Mouse (Mus musculus) stomach, postnatal 0 days (tissue): ENCODE data around the gene Cgnl1. TPM values are rescaled to one million over a fixed set of nuclear protein-coding genes. Genes with fewer than 3 reads are reported as not detected.
A peak's percentile ranks its signal among the peaks of the same experiment; 100 is the strongest.

ENCODE experiments used
- ATAC-seq: fragments of 200-750 bp; cut with Nextera tagmentation; 2 replicates; pipeline ENCODE4 v1.8.0; 2017; ENCODE audit not compliant: low FRiP score, low TSS enrichment
- DNase-seq: peaks from one replicate; pipeline ENCODE4 v3.0.0-alpha.2; 2016; ENCODE audit warnings: low spot score
- H3K27ac ChIP-seq: fragments of 300-500 bp; sonication (generic); replicated peaks from 2 replicates; pipeline ENCODE4 v1.5.1; 2014; ENCODE audit warnings: mild to moderate bottlenecking, control low read depth
- H3K27me3 ChIP-seq: fragments of 300-500 bp; sonication (generic); 2 replicates; pipeline ENCODE4 v1.6.1; 2014; ENCODE audit warnings: low read length; ENCODE audit not compliant: control insufficient read depth, insufficient read depth
- H3K36me3 ChIP-seq: fragments of 300-500 bp; sonication (generic); 2 replicates; pipeline ENCODE4 v1.6.1; 2014; ENCODE audit warnings: low read length, mixed read lengths; ENCODE audit not compliant: control insufficient read depth, insufficient read depth
- H3K4me1 ChIP-seq: fragments of 300-500 bp; sonication (generic); replicated peaks from 2 replicates; pipeline ENCODE4 v1.6.1; 2014; ENCODE audit warnings: antibody characterized with exemption; ENCODE audit not compliant: control insufficient read depth, insufficient read depth
- H3K4me2 ChIP-seq: fragments of 300-500 bp; sonication (generic); replicated peaks from 2 replicates; pipeline ENCODE4 v1.6.1; 2014; ENCODE audit warnings: low read depth, mild to moderate bottlenecking, control low read depth, moderate library complexity
- H3K4me3 ChIP-seq: fragments of 300-500 bp; sonication (generic); 2 replicates; pipeline ENCODE4 v1.5.1; 2014; ENCODE audit warnings: low read depth, low read length, control low read depth
- H3K9ac ChIP-seq: fragments of 300-500 bp; sonication (generic); 2 replicates; pipeline ENCODE4 v1.6.1; 2014; ENCODE audit warnings: mild to moderate bottlenecking, low read length, control low read depth, mixed read lengths
- H3K9me3 ChIP-seq: fragments of 300-500 bp; sonication (generic); 2 replicates; pipeline ENCODE4 v1.6.1; 2016; ENCODE audit warnings: low read length; ENCODE audit not compliant: control insufficient read depth
- CTCF ChIP-seq: IDR thresholded peaks from 2 replicates; pipeline ENCODE4 v1.5.1; 2016; ENCODE audit warnings: antibody characterized with exemption, low read depth, mild to moderate bottlenecking, moderate library complexity
- EP300 ChIP-seq: optimal IDR thresholded peaks from 2 replicates; pipeline ENCODE3; 2016; ENCODE audit warnings: antibody characterized with exemption
- WGBS: fragments of 180-500 bp; shearing (Covaris S2); extraction: QIAGEN DNeasy Blood & Tissue Kit; methylation state at CpG from one replicate; pipeline ENCODE4 v1.1.7; 2014; 5-methylcytosine and 5-hydroxymethylcytosine counted together
- polyA plus RNA-seq: library from polyadenylated mRNA; unstranded; fragments of >200 nt; fragmentation: Nextera tagmentation; extraction: Ambion mirVana; gene quantifications from 2 replicates; pipeline ENCODE4 v1.2.1, GENCODE M21; 2015

The Cgnl1 gene
- polyA plus RNA-seq, 1 experiment from 2014 or later: 6.3 TPM

DNA sequence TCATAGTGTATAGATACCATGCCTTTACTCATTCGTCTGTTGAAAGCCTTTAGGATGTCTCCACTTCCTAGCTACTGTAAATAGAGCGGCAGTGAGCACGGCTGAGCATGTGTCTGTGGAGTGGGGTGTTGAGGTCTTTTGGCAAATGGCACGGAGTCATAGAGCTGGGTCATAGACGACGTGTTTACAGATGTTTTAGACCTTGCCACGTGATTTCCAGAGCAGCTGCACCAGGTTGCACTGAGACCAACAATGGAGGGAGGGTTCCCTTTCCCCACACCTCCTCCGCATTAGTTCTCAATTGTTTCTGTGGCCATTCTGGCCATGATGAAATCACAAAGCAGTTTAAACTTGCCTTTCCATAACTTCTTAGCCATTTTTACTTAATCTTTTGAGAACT lies 84.9 kb downstream of the Cgnl1 start:
- Histone ChIP-seq H3K4me2 (no peak overlapping the region), H3K36me3 (no peaks in the 10 kb centered on the region), H3K4me3 (no peak overlapping the region), H3K4me1 (no peaks in the 10 kb centered on the region), H3K9me3 (no peaks in the 10 kb centered on the region), H3K9ac (no peak overlapping the region), H3K27ac (no peak overlapping the region), H3K27me3 (no peaks in the 10 kb centered on the region)
- ATAC-seq (no peak), DNase-seq (no peak)
- TF ChIP-seq CTCF: no peak
- TF ChIP-seq EP300: no peak
- 71% methylated on average over 8 of the region's 8 CpGs for WGBS

- no peak for TF ChIP-seq CTCF
- TF ChIP-seq EP300: no peak
- ATAC-seq (no peak), DNase-seq (no peak)
- H3K9ac ChIP-seq: no peak overlapping the region
- no peak overlapping the region for H3K4me3 ChIP-seq
- H3K36me3 ChIP-seq: no peaks in the 10 kb centered on the region
- H3K4me2 ChIP-seq: no peak overlapping the region
- no peak overlapping the region for H3K27ac ChIP-seq
- no peaks in the 10 kb centered on the region for H3K4me1 ChIP-seq
- 71% methylated on average over 3 of the region's 3 CpGs for WGBS
- no peaks in the 10 kb centered on the region for H3K27me3 ChIP-seq
- no peaks in the 10 kb centered on the region for H3K9me3 ChIP-seq
Observed at GRCm38 (mm10) chr9:71684772-71685171, 86.6 kb downstream of the Cgnl1 start.

DNA sequence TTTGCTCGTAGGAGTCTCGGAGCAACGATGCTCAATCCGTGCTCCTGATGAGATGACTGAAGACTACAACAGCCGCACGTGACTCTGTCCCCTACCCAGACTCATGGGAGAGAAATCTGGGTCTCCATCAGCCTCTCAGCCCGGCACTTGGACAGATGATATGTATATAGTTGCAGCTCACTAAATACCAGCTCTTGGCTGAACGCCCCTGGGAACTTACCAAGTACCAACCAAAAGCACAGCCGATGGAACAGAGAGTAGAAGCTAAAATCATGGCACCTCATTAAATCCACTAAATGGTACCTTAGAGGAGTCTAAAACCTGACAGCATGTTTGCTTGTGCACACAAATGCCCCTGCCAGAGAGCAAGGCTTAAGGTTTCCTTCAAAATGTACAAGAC lies 91.0 kb downstream of the Cgnl1 start:
- no peaks in the 10 kb centered on the region for H3K36me3 ChIP-seq
- ATAC-seq (no peak), DNase-seq (no peak)
- no peak overlapping the region for H3K4me3 ChIP-seq
- H3K27ac ChIP-seq: no peak overlapping the region
- no peaks in the 10 kb centered on the region for H3K27me3 ChIP-seq
- H3K9me3 ChIP-seq: no peaks in the 10 kb centered on the region
- no peak for TF ChIP-seq CTCF
- TF ChIP-seq EP300: no peak
- WGBS: 80% methylated on average over 9 of the region's 9 CpGs
- no peak overlapping the region for H3K9ac ChIP-seq
- H3K4me1 ChIP-seq: 0 out of 2 replicates have a peak, but pooled peaks cover 3% of the 10 kb centered on the region
- no peak overlapping the region for H3K4me2 ChIP-seq

- H3K9me3 ChIP-seq: no peaks in the 10 kb centered on the region
- ATAC-seq (peak; percentile 53; the same call in 1 of the 2 replicates), DNase-seq (no peak)
- no peaks in the 10 kb centered on the region for H3K27me3 ChIP-seq
- no peak overlapping the region for H3K4me2 ChIP-seq
- H3K4me3 ChIP-seq: no peak overlapping the region
- no peak overlapping the region for H3K9ac ChIP-seq
- H3K27ac ChIP-seq: peak overlapping the region; percentile 69; the same call in 1 of the 2 replicates
- H3K36me3 ChIP-seq: no peaks in the 10 kb centered on the region
- 53% methylated on average over 11 of the region's 11 CpGs for WGBS
- 0 out of 2 replicates have a peak, but pooled peaks cover 3% of the 10 kb centered on the region for H3K4me1 ChIP-seq
- TF ChIP-seq CTCF (no peak), EP300 (no peak)
Observed at GRCm38 (mm10) chr9:71679103-71679815, 92.1 kb downstream of the Cgnl1 start.

DNA sequence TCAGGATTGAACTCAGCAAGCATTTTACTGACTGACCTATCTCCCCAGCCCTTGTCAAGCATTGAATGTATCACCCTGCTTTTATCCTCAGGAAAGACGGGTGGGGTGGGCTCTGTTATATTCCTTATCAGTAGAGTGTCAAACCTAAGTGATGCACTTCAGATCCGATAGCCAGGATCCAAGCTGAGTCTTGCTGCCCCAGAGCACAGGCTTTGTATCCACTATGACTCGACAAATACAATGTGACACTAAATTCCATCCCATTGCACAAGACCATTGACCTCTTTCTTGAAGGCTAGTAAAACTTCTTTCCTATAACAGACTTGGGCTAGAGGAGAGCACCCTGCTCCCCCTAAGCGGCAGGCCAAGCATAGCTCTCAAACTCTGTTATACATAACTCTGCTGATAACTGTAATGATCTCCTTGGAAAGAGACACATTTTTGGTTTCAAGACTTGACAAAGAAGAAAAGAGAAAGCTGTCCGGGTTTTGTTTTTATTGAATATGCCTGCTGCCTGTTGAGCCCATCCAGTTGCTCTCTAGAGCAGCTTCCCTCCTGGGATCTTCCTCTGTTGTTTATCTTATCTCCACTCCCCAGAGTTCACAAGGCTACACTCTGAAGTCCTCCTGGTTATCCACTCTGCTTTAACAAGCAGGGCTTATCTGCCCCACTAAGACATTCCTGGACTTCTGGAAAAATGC lies 94.3 kb downstream of the Cgnl1 start:
- Histone ChIP-seq H3K27ac (no peak overlapping the region), H3K4me1 (0 out of 2 replicates have a peak, but pooled peaks cover 3% of the 10 kb centered on the region), H3K4me2 (no peak overlapping the region), H3K4me3 (no peak overlapping the region), H3K9me3 (no peaks in the 10 kb centered on the region), H3K9ac (no peak overlapping the region), H3K36me3 (no peaks in the 10 kb centered on the region; the same call in 1 of the 2 replicates), H3K27me3 (no peaks in the 10 kb centered on the region)
- DNase-seq (no peak), ATAC-seq (no peak)
- WGBS: 37% methylated on average over 5 of the region's 5 CpGs
- no peak for TF ChIP-seq CTCF
- no peak for TF ChIP-seq EP300
